Mouse (Mus musculus): ENCODE data around the gene Casr. TPM values are rescaled to one million over a fixed set of nuclear protein-coding genes. Genes with fewer than 3 reads are reported as not detected.

The Casr gene
- total RNA-seq, 1 experiment from 2014 or later = not detected

GRCm38 (mm10) chr16:36516355-36516754 is 45.6 kb downstream of the Casr start:
- no peak for DNase-seq

DNA sequence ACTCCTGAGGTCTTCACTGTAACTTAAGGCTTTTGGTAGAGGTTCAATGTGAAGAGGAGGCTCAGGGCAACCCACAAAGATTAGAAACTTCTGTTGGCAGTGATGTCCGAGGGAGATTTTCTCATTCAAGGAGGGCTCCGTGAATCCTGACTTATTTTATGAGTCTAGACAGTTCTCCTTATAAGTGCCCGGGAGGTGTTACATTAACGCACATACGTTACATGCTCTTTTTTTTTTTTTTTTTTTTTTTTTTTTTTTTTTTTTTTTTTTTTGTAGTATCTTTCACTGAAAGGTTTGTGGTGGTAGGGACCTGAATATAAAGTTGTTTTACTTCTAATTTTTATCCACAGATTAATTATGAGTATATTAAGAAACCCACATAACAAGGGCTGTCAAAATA is 54.6 kb downstream of the Casr start:
- DNase-seq = no peak

DNA sequence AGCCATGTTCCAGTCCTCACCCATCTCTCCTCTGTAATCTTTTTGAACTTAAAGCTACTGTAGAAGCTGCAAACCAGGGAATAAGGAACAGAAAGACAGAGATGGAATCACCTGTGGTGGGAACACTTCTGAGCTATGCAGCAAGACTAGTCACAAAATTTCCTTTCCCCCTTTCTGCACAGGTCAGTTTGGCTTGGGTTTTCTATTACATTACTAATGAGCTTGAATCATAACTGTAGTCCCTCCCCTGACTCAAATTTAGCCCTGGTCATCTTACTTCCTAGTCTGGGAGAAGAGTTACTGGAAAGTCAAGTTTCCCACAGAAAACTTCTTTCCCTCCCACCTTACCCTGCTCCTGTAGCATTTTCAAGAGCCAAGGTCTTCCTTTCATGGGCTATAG is 55.1 kb downstream of the Casr start:
- DNase-seq = no peak

- DNase-seq = no peak
These were observed 56.0 kb downstream of the Casr start for GRCm38 (mm10) chr16:36505913-36506312.

DNA sequence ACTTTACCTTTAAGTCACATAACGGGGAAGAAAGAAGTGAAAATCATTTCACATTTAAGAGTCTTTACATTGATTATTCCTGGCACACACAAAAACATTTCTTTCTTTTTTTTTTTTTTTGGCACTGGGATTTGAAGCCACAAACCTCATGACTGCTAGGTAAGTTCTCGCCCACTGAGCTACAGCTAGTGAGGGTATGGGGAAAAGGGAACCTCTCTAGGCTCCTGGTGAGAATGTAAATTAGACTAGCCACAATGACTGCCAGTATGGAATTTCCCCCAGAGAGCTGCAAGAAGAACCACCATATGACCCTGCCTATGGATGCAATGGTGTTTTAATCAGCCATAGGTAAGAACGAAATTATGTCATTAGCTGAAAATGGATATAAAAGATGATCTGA is 56.8 kb downstream of the Casr start:
- no peak for DNase-seq

DNA sequence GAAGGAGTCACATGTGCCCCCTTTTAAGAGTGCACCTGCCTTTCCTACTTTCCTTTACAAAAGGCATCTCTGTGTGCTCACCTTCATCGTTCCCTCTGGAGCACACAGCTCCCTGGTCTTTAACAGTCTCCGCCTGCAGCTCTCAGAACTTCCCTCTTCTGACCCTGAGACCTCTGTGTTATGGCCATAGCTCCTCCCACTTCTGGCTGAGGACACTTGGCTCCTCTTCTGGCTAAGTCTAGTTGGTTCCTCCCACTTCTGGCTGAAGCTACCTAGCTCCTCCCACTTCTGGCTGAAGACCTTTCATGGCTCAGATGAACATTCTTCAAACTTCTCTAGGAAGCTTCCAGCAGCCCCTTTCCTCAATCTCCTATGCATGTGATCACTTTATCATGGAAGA is 59.7 kb downstream of the Casr start:
- peak; percentile 50 for DNase-seq

GRCm38 (mm10) chr16:36492420-36492819 is 69.5 kb downstream of the Casr start:
- no peak for DNase-seq

DNA sequence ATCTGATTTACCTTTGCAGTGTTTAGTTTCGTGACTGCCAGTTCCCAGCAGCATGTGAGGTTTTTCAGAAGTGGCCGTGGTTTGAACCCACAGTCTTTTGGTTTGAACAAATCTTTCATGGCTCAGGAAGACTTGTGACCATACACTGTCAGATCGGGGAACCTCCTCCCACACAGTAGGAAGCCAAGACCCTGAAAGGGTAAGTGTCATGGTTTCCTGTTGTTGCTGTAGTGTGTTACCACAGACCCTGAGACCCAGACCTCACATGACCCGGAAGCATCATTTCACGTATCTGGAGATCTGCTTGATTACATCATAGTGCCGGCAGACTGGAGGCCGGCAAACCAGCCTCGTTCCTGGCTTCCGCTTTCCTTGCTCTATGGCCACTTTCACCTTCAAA is 85.1 kb downstream of the Casr start:
- peak; percentile 8 for DNase-seq

DNA sequence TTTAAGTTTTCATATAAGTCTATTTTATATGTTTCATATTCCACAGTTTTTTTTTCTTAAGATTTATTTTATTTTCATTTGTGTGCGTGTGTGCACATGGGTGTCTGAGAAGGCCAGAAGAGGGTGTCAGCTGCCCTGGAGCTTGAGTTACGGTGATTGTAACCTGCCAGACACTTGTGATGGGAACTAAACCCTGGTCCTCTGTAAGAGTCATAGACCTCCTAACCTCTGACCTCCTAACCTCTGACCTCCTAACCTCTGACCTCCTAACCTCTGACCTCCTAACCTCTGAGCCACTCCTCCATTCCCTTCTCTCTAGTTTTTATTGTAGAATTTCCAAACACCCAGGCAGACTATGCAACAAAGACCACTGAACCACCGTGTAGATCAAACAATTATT is 86.4 kb downstream of the Casr start:
- no peak for DNase-seq

GRCm38 (mm10) chr16:36474849-36475248 is 87.1 kb downstream of the Casr start:
- no peak for DNase-seq

- peak; percentile 48 for DNase-seq
These were observed 88.4 kb downstream of the Casr start for GRCm38 (mm10) chr16:36473217-36474216.

GRCm38 (mm10) chr16:36471066-36471633 is 90.8 kb downstream of the Casr start:
- no peak for DNase-seq

DNA sequence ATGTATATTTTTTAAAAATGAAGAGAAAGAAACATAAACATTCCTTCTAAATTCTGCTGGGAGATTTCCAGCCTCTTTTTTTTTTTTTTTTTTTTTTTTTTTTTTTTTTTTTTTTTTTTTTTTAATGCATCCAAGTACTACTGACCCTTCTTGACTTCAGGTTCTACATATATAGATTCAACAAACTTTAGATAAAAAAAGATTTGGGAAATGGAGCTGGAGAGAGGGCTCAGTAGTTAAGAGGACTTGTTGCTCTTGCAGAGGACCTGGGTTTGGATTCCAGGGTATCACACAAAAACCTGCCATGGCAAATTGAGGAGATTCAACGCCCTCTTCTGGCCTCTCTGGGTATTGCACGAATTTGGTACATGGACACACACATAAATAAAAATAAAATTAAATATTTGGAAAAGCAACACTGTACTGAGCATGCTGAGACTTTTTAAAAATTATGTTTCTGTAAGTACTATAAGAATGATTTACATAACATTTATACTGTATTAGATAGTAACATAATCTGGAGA is 91.9 kb downstream of the Casr start:
- DNase-seq = peak; percentile 49

DNA sequence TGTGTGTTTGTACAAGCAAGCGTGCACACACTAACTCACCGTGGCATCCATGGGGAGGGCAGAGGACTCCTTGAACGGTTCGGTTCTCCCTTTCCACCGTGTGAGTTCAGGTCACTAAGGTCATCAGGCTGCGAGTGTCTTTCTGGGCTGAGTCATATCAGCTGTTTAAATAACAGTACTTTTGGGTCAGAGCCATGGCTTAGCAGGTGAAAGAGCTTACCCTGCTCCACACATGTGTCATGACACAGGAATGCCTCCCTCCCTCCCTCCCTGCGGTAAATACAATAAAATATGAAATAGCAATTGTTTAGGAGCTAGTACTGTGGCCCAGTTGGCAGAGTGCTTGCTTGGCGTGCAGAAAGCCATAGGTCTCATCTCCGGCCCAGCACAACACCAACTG is 92.6 kb downstream of the Casr start:
- DNase-seq = peak; percentile 16

DNA sequence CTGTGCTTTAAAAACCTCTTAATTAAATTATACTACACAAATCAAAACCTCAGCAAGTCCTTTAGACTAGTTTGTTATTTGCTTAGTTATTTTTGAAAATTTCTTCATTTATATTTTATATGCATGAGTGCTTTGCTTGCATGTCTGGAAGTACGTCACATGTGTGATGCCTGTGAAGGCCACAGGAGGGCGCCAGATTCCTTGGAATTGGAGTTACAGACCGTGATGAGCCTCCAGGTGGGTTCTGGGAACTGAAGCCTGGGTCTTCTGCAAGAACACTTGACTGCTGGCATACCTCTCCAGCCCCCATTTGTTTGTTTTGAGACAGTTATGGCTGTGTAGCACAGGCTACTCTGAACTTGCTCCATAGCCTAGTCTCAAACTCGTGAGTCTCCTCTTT is 93.1 kb downstream of the Casr start:
- DNase-seq = peak; percentile 33

GRCm38 (mm10) chr16:36467936-36468335 is 94.0 kb downstream of the Casr start:
- DNase-seq = no peak

GRCm38 (mm10) chr16:36465436-36465835 is 96.5 kb downstream of the Casr start:
- no peak for DNase-seq

DNA sequence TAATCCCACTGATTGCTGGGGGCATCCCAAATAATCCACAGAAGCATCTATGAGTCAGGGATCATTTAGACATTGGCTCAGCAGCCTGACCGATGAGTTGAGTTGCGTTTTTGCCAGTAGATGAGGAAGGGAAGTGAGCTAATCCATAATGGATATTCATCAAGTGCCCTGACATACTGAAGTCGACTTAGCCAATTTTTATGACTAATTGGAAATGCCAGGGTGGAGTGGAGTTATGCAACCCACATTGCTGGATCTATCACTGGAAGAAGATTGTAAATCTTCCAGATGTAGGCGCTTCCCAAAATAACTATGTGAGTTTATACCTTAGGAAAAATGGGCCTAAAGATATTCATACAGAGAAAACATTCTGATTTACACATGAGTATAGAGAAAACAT is 97.9 kb downstream of the Casr start:
- DNase-seq = peak; percentile 40

- DNase-seq = no peak
These were observed 101.5 kb downstream of the Casr start for GRCm38 (mm10) chr16:36460426-36460825.

- DNase-seq = no peak
These were observed 106.6 kb downstream of the Casr start, which contains the start of gene Stfa3 for GRCm38 (mm10) chr16:36455342-36455802. Stfa3 (minus strand) TSS chr16:36455392.
